9 mouse cellular contexts compared by ENCODE assay signal in genomic region chr14:120762733-120763132, GRCm38 (mm10).
A peak's percentile ranks its signal among the peaks of the same experiment; 100 is the strongest.
DNase-seq lines count a peak whose midpoint lies in the region; ATAC-seq lines count a peak whose summit lies in the region.
"Had no signal": no experiment of that assay in that cellular context is flagged by ENCODE, and none has a peak within 500 bp of the region (broad histone marks: within the 10 kb centered on the region; RNA-seq: fewer than 3 reads in every experiment).

No protein-coding gene starts in this region.

- no peaks in the 10 kb centered on the region for H3K9me3 ChIP-seq in liver, embryonic 13.5 days (replicated peaks)
- H3K9me3 ChIP-seq: hindbrain, embryonic 10.5 days had no signal

- H3K27me3 ChIP-seq in liver, embryonic 13.5 days, result no peaks in the 10 kb centered on the region

- no peak overlapping the region for H3K4me2 ChIP-seq in liver, embryonic 13.5 days

- WGBS in liver, embryonic 13.5 days (ENCODE audit: insufficient replicate concordance), result 67% methylated on average over 11 of the region's 11 CpGs

- H3K4me3 ChIP-seq in liver, embryonic 13.5 days (replicated peaks), result no peak overlapping the region
- H3K4me3 ChIP-seq: hindbrain, embryonic 10.5 days had no signal

- ATAC-seq in liver, embryonic 13.5 days (ENCODE audit: low read depth), result 0 out of 2 replicates have a peak, but pooled peaks have one; percentile 12
- no peak for ATAC-seq in CD4-positive, CD25-positive, alpha-beta regulatory T cell, adult 4 months

- DNase-seq in adrenal gland, adult 2 months, result peak; percentile 42
- DNase-seq in adrenal gland, postnatal 25 days, result no peak
- peak; percentile 81 for DNase-seq in layer of hippocampus, adult 9-11 months
- DNase-seq in layer of hippocampus, postnatal 36 days, result no peak
- DNase-seq in liver, embryonic 13.5 days, result no peak
- DNase-seq in retina, postnatal 1 day, result peak; percentile 63
- no peak for DNase-seq in cerebellum, postnatal 36 days

- H3K4me1 ChIP-seq in liver, embryonic 13.5 days (replicated peaks), result no peaks in the 10 kb centered on the region
- H3K4me1 ChIP-seq: hindbrain, embryonic 10.5 days had no signal

- H3K27ac ChIP-seq in liver, embryonic 13.5 days, result no peak overlapping the region
- H3K27ac ChIP-seq: hindbrain, embryonic 10.5 days had no signal

- no peaks in the 10 kb centered on the region for H3K36me3 ChIP-seq in liver, embryonic 13.5 days
- H3K36me3 ChIP-seq: hindbrain, embryonic 10.5 days had no signal

- no peak overlapping the region for H3K9ac ChIP-seq in liver, embryonic 13.5 days

Comparison
In these comparisons a context has a peak if more than half of its experiments do, and no peak if none do; other contexts are left out.
1. DNase-seq: peak in adrenal gland, adult 2 months (single experiment), layer of hippocampus, adult 9-11 months (single experiment) and retina, postnatal 1 day (single experiment); none in adrenal gland, postnatal 25 days (single experiment), layer of hippocampus, postnatal 36 days (0 of 2), liver, embryonic 13.5 days (single experiment) and cerebellum, postnatal 36 days (0 of 2).